Mouse (Mus musculus) megakaryocyte progenitor cell, adult 5-6 weeks (primary cell): ENCODE data around the gene Tsks. TPM values are rescaled to one million over a fixed set of nuclear protein-coding genes. Genes with fewer than 3 reads are reported as not detected.

Experiments
- ATAC-seq: replicated peaks from 2 replicates; pipeline ENCODE4 v1.8.0; 2016; ENCODE audit warnings: mild to moderate bottlenecking, moderate TSS enrichment, inconsistent platforms; ENCODE audit not compliant: poor library complexity
- total RNA-seq, 2 experiments: library from RNA; stranded (forward) in 1 of 2; stranded (reverse) in 1 of 2; fragments of 157-497, 149-512 nt in 1 of 2; fragments of 200-1000 nt in 1 of 2; gene quantifications; 2 replicates each; pipeline versions ENCODE4 v1.2.3 to v1.2.4; 2015 to 2017

The Tsks gene
- total RNA-seq, 2 experiments from 2014 or later: not detected

- no peak for ATAC-seq
These were observed 6.9 kb downstream of the Tsks start for GRCm38 (mm10) chr7:44949922-44950321.

- peak; percentile 78 for ATAC-seq
These were observed 9.0 kb downstream of the Tsks start for GRCm38 (mm10) chr7:44951960-44952359.

- ATAC-seq: peak; percentile 87
These were observed 9.8 kb downstream of the Tsks start for GRCm38 (mm10) chr7:44952611-44953306.

- no peak for ATAC-seq
These were observed 10.6 kb downstream of the Tsks start for GRCm38 (mm10) chr7:44953561-44953960.

GRCm38 (mm10) chr7:44954091-44954885 lies 11.3 kb downstream of the Tsks start:
- no peak for ATAC-seq

- peak; percentile 19; the same call in 1 of the 2 replicates for ATAC-seq
These were observed 12.6 kb downstream of the Tsks start for GRCm38 (mm10) chr7:44955628-44956027.

GRCm38 (mm10) chr7:44956266-44956665 lies 13.3 kb downstream of the Tsks start:
- ATAC-seq: no peak

GRCm38 (mm10) chr7:44957183-44957835 lies 14.3 kb downstream of the Tsks start:
- ATAC-seq: no peak

GRCm38 (mm10) chr7:44958208-44958607 lies 15.2 kb downstream of the Tsks start:
- ATAC-seq: peak; percentile 66

GRCm38 (mm10) chr7:44959281-44959680 lies 16.3 kb downstream of the Tsks start:
- no peak for ATAC-seq

GRCm38 (mm10) chr7:44959874-44960511 lies 17.0 kb downstream of the Tsks start:
- ATAC-seq: peak; percentile 32; the same call in 1 of the 2 replicates

GRCm38 (mm10) chr7:44960512-44960910 lies 17.5 kb downstream of the Tsks start:
- no peak for ATAC-seq

- no peak for ATAC-seq
These were observed 19.3 kb downstream of the Tsks start for GRCm38 (mm10) chr7:44962337-44962736.

- ATAC-seq: 0 out of 2 replicates have a peak, but pooled peaks have one; percentile 14
These were observed 19.8 kb downstream of the Tsks start for GRCm38 (mm10) chr7:44962831-44963230.

GRCm38 (mm10) chr7:44964990-44965389 lies 22.0 kb downstream of the Tsks start:
- ATAC-seq: no peak

GRCm38 (mm10) chr7:44965975-44966374 lies 23.0 kb downstream of the Tsks start:
- no peak for ATAC-seq

GRCm38 (mm10) chr7:44966638-44967037 lies 23.6 kb downstream of the Tsks start:
- ATAC-seq: no peak

GRCm38 (mm10) chr7:44970231-44970691 lies 27.3 kb downstream of the Tsks start:
- ATAC-seq: peak; percentile 72

GRCm38 (mm10) chr7:44971142-44971541 lies 28.1 kb downstream of the Tsks start:
- no peak for ATAC-seq

- ATAC-seq: no peak
These were observed 30.6 kb downstream of the Tsks start for GRCm38 (mm10) chr7:44973415-44974130.
